Mouse (Mus musculus) E14TG2a.4 (cell line): ENCODE results near the gene Ada.
"Not testable (repeated sequence)": the region's sequence is repeated elsewhere in the genome, so short reads cannot be mapped to it uniquely, and the experiment has no call there.

Source experiments
- H3K27me3 ChIP-seq: 2 replicates; pipeline ENCODE4 v1.6.1; 2014; ENCODE audit warnings: low read length, control low read depth; ENCODE audit not compliant: insufficient read depth
- H3K36me3 ChIP-seq: 2 replicates; pipeline ENCODE4 v1.6.1; 2014; ENCODE audit warnings: low read length, control low read depth; ENCODE audit not compliant: insufficient read depth
- H3K4me1 ChIP-seq: replicated peaks from 2 replicates; pipeline ENCODE4 v1.6.1; 2014; ENCODE audit warnings: low read depth, low read length, control low read depth
- H3K4me3 ChIP-seq: replicated peaks from 2 replicates; pipeline ENCODE4 v1.5.1; 2014; ENCODE audit warnings: mild to moderate bottlenecking, low read length
- H3K9me3 ChIP-seq: 2 replicates; pipeline ENCODE4 v1.6.1; 2014; ENCODE audit warnings: low read length, control low read depth
- CTCF ChIP-seq: conservative IDR thresholded peaks from 2 replicates; pipeline ENCODE4 v1.5.1; 2014; ENCODE audit warnings: low read length
- NANOG ChIP-seq: IDR thresholded peaks from 2 replicates; pipeline ENCODE4 v1.6.1; 2014; ENCODE audit warnings: borderline replicate concordance, low read length, mixed read lengths
- POU5F1 ChIP-seq: IDR thresholded peaks from 2 replicates; pipeline ENCODE4 v1.6.1; 2014; ENCODE audit warnings: low read length, borderline replicate concordance

Gene Ada

GRCm38 (mm10) chr2:163697764-163698480, 52.1 kb downstream of the Ada start:
- no peaks in the 10 kb centered on the region for H3K4me1 ChIP-seq
- H3K27me3 ChIP-seq: no peaks in the 10 kb centered on the region
- H3K4me3 ChIP-seq: no peak overlapping the region
- H3K9me3 ChIP-seq: no peaks in the 10 kb centered on the region
- TF ChIP-seq POU5F1 (no peak), NANOG (no peak), CTCF (no peak)
- no peaks in the 10 kb centered on the region for H3K36me3 ChIP-seq

DNA sequence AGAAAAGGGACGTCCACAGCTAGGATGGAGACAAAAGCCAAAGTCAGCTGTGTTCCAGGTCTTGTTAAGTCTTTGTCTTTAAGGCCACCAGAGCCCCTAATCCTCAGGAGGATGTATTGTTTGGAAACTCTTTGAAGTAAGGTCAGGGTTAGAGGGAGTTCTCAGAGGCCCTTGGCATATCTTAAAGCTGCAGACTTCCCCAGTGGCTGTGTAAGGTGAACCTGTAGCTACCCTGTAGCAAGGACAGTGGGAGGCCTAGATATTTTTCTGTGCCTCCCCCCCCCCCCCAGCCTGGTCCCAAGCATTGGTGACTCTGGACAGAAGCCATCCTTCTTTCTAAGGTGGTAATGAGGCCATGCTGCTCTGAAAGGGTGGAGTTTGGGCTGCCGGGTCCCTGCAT, 53.3 kb downstream of the Ada start:
- Histone ChIP-seq H3K4me1 (no peaks in the 10 kb centered on the region), H3K36me3 (no peaks in the 10 kb centered on the region), H3K4me3 (no peak overlapping the region), H3K27me3 (no peaks in the 10 kb centered on the region), H3K9me3 (no peaks in the 10 kb centered on the region)
- TF ChIP-seq NANOG (no peak), POU5F1 (no peak), CTCF (no peak)

- Histone ChIP-seq H3K9me3 (no peaks in the 10 kb centered on the region), H3K4me3 (no peak overlapping the region), H3K36me3 (no peaks in the 10 kb centered on the region), H3K27me3 (no peaks in the 10 kb centered on the region), H3K4me1 (no peaks in the 10 kb centered on the region)
- TF ChIP-seq NANOG (no peak), POU5F1 (no peak), CTCF (no peak)
Observed at GRCm38 (mm10) chr2:163693716-163694314, 56.2 kb downstream of the Ada start.

GRCm38 (mm10) chr2:163692873-163693612, 57.0 kb downstream of the Ada start:
- H3K9me3 ChIP-seq: no peaks in the 10 kb centered on the region
- no peak overlapping the region for H3K4me3 ChIP-seq
- TF ChIP-seq CTCF (no peak), NANOG (no peak), POU5F1 (no peak)
- H3K4me1 ChIP-seq: no peaks in the 10 kb centered on the region
- no peaks in the 10 kb centered on the region for H3K36me3 ChIP-seq
- no peaks in the 10 kb centered on the region for H3K27me3 ChIP-seq

DNA sequence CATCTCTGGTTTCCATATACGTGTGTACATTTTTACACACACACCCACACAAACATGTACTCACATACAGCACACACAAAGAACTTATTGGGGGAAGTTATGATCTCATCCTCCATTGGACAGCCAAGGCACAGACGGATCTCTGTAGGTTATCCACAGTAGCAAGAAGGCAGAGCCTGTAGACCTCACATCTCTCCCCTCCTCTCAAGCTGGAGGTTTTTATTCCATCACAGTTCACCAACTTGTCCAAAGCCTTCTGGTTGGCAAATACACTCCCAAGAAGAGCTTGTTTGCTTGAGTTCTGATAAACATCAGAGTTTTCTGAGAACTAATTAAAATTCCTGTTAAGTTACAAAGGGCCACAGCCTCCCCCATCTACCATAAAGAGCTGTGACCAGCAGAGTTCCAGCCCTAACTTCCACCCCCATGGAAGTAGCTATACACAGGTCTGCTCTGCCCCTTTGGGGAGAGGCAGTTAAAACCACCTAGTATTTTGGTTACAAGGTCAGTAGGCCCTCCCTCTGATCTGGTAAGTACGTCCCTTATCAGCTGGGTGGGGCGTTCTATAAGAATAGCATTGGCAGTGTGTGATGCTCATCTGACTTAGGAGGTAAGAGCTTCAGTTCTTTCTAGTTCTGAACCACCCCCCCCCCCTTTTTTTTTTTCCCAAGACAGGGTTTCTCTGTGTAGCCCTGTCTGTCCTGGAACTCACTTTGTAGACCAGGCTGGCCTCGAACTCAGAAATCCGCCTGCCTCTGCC, 58.0 kb downstream of the Ada start:
- no peaks in the 10 kb centered on the region for H3K9me3 ChIP-seq
- H3K4me1 ChIP-seq: no peaks in the 10 kb centered on the region
- TF ChIP-seq CTCF (no peak), NANOG (no peak), POU5F1 (no peak)
- no peak overlapping the region for H3K4me3 ChIP-seq
- H3K27me3 ChIP-seq: no peaks in the 10 kb centered on the region
- H3K36me3 ChIP-seq: no peaks in the 10 kb centered on the region

DNA sequence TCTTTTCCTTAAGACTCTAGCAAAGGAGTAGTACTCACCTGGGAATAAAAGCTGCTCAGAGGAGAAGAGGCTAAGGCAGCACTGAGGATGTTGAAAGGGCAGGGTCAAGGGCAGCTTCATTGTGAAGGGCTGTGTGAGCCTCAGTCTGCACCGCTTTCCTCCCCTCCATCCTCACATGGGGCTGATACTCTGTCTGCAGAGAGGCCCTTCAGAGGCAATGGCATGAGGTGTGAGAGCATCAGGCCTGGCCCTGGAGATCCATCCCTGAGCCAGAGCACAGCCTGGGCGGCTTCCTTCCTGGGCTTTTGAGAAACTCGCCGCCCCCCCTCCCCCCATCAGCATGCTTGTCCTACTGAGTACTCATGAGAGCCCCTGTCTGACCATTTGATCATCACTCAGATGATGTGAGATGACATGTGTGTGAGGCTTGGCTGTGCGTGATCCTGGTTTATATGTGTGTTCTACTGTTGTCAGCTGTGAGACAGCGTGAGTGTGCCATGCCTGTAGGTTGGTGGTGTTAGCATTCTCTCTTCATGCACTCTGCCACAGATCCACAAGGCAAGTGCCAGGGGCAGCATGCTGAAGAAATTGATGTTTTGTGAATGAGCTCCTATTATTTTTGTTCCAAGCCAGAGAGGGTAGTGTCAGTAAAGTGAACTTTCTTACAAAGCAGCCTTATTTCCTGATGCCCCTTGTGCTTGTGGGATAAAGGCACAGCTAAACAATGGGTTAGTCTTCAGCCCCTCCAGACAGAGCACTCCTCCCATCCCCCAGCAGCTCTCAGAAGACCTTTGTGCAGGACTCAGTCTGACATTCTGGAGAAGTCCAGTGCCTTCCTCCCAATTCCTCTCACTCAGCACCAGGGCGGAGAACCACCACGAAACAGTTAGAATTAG, 59.4 kb downstream of the Ada start:
- TF ChIP-seq NANOG (no peak), POU5F1 (no peak), CTCF (no peak)
- H3K9me3 ChIP-seq: no peaks in the 10 kb centered on the region
- no peaks in the 10 kb centered on the region for H3K27me3 ChIP-seq
- H3K36me3 ChIP-seq: no peaks in the 10 kb centered on the region
- no peaks in the 10 kb centered on the region for H3K4me1 ChIP-seq
- no peak overlapping the region for H3K4me3 ChIP-seq

- TF ChIP-seq POU5F1 (no peak), CTCF (no peak), NANOG (no peak)
- Histone ChIP-seq H3K36me3 (no peaks in the 10 kb centered on the region), H3K9me3 (no peaks in the 10 kb centered on the region)
Observed at GRCm38 (mm10) chr2:163689771-163690170, 60.3 kb downstream of the Ada start.

GRCm38 (mm10) chr2:163688377-163688776, 61.7 kb downstream of the Ada start:
- not testable (repeated sequence) for H3K27me3 ChIP-seq, H3K9me3 ChIP-seq, H3K4me1 ChIP-seq, H3K4me3 ChIP-seq, H3K36me3 ChIP-seq

More at GRCm38 (mm10) chr2:163689771-163690170, 60.3 kb downstream of the Ada start:
- Histone ChIP-seq H3K27me3 (no peaks in the 10 kb centered on the region), H3K4me1 (no peaks in the 10 kb centered on the region), H3K4me3 (no peak overlapping the region)
